Mouse (Mus musculus): Measurements from ENCODE around the gene Aaas. TPM values are rescaled to one million over a fixed set of nuclear protein-coding genes. Genes with fewer than 3 reads are reported as not detected.

Aaas gene
- 95.6 and 99.6 TPM in 2 replicates for polyA plus RNA-seq (2016; fragmentation: Nextera tagmentation; extraction: Ambion mirVana)

DNA sequence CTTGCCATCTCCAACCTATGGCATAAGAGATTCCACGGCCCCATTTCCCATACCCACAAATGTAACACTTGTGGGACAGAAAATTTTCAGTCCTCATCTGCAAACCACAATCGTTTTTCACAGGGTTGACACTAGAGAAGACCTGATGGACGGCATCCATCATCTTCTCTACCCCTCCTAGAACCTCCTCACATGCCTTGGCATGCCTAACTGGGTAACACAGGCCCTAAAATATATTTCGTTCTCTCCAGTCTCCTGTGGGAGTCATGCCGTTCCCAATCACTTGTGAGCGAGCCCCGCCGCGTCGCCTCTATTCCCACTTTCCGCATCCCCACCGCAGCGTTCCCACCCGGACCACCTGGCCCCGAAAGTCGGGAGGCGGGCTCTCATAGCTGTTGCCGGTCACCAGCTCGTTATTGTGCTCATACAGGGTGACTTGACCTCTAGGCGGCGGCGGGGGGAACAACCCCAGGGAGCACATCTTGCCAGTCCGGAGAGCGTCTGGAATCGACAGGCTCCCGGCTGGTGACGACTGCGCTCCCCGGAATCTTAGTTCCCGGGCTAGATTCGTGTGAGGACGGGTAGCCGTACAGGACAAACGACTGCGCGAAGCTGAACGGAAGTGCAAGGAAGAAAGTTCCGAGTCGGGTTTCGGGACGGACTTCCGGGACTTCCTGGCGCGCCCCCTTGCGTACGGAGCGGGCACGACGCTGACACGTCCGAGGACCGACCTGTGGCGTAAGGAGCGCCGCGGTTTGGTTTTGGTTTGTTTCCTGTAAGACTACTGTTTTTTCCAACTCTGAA, at the start of gene Aaas:
Gene Aaas, minus strand, starts transcription at position 634 of the 804 bp plus-strand sequence.
- WGBS: under 1% methylated on average over 56 of the region's 56 CpGs
- peaks cover 29% of the 10 kb centered on the region for H3K36me3 ChIP-seq
- peak within 1 kb of the TSS; percentile 82 for H3K9ac ChIP-seq (replicated peaks)
- peak within 1 kb of the TSS; percentile 75 for H3K4me3 ChIP-seq (replicated peaks)
- peak within 1 kb of the TSS; percentile 81 for H3K4me2 ChIP-seq
- no peaks in the 10 kb centered on the region for H3K27me3 ChIP-seq
- H3K27ac ChIP-seq: peak within 1 kb of the TSS; percentile 79
- H3K4me1 ChIP-seq (replicated peaks): peaks cover 14% of the 10 kb centered on the region
- no peaks in the 10 kb centered on the region for H3K9me3 ChIP-seq
- peak; percentile 74 for ATAC-seq (ENCODE audit: insufficient number of reproducible peaks, insufficient read depth, low FRiP score, low TSS enrichment, low read depth)

DNA sequence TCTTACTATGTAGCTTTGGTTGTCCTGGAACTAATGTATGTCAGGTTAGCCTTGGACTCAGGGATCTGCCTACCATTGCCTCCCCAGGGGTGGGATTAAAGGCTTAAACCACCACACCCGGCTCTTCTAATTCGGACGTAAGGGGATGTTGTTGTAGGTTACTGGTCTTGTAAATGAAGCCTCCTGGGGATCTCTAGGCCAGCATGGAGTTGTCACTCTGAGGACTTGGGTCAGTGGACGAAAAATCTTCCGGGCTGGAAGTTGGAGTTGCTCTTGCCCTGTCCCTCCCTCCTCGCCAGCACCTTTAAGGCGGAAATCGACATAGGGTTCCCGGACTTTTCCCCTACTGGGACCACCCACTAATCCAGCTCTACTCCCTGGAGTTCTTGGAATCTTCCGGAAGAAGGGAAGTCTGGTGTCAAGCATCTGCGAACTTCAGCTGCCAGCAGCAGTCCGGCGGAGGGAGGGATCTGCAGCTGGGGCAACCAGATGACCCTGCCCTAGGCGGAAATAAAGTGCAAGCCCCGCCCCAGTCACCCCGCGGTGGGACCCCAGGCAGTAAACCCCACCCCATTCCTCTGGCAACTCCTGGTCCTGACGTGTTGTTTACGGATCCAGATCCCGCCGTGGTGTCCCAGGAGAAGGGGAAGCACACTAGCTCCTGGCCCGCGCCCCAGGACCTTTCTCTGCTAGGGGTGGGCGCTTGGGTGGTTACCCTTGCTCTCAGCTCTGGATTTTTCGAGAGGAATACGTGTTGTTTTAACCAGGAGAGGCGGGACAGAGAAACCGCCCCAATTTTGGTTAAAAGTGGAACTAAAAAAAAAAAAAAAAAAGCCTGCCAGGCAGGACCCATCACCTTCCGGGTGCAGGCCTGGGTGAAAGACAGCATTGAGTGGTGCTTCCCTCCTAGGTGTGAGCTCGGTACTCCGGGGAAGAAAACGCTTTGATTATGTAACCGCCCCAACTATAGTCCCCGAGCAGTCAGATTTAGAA, 49.0 kb upstream of the Aaas start:
- H3K4me3 ChIP-seq (replicated peaks): peak overlapping the region; percentile 48
- H3K4me2 ChIP-seq: peak overlapping the region; percentile 78
- H3K36me3 ChIP-seq: no peaks in the 10 kb centered on the region
- no peaks in the 10 kb centered on the region for H3K27me3 ChIP-seq
- WGBS: 3% methylated on average over 34 of the region's 34 CpGs
- no peaks in the 10 kb centered on the region for H3K9me3 ChIP-seq
- H3K4me1 ChIP-seq (replicated peaks): peaks cover 38% of the 10 kb centered on the region
- H3K27ac ChIP-seq: peak overlapping the region; percentile 93
- H3K9ac ChIP-seq (replicated peaks): peak overlapping the region; percentile 65
- ATAC-seq (ENCODE audit: insufficient number of reproducible peaks, insufficient read depth, low FRiP score, low TSS enrichment, low read depth): peak; percentile 65

DNA sequence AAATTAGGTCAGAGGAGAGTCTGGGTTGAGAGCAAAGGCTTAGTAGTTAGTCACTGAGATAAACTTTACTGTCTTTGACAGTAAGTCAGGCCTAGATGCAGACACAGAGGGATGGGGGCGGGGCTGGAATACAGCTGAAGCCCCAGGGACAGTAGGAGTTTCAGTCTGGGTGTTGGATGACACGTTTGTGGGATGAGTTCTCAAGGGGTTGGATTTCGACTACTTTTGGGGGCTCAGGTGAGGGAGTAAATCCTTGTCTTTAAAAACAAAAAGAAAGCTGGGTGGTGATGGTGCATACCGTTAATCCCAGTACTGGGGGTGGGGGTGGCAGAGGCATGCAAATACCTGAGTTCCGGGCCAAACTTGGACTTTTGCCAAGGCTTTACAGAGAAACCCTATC, 48.1 kb upstream of the Aaas start:
- H3K9me3 ChIP-seq: no peaks in the 10 kb centered on the region
- no peak overlapping the region for H3K9ac ChIP-seq (replicated peaks)
- H3K4me2 ChIP-seq: peak overlapping the region; percentile 78
- no peaks in the 10 kb centered on the region for H3K36me3 ChIP-seq
- no peaks in the 10 kb centered on the region for H3K27me3 ChIP-seq
- peak overlapping the region; percentile 48; the same call in 1 of the 2 replicates for H3K4me3 ChIP-seq (replicated peaks)
- WGBS: 16% methylated on average over 5 of the region's 5 CpGs
- ATAC-seq (ENCODE audit: insufficient number of reproducible peaks, insufficient read depth, low FRiP score, low TSS enrichment, low read depth): no peak
- H3K27ac ChIP-seq: peak overlapping the region; percentile 93
- H3K4me1 ChIP-seq (replicated peaks): peaks cover 37% of the 10 kb centered on the region

DNA sequence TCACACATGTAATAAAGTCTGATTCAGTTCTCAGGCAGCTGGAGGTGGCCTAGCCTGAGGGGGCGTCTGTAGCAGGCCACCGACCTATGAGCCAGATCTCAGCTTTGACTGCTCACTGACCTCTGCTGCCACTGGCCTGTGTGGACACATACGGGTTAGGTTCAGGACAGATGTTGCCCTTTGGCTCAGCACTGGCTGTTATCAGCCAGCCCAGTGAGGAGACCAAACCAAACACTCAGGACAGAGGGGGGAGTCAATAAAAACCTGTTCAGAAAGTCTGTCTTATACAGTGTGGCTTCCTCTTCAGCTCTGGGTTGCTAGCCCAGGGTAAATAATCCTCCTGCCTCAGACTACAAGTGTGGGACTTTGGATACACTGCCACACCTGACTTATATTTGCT, 44.5 kb upstream of the Aaas start:
- no peak overlapping the region for H3K4me3 ChIP-seq (replicated peaks)
- no peak overlapping the region; the same call in 1 of the 2 replicates for H3K9ac ChIP-seq (replicated peaks)
- WGBS: 5% methylated on average over 3 of the region's 3 CpGs
- H3K27me3 ChIP-seq: no peaks in the 10 kb centered on the region
- peaks cover 27% of the 10 kb centered on the region for H3K4me1 ChIP-seq (replicated peaks)
- no peak overlapping the region for H3K4me2 ChIP-seq
- no peak for ATAC-seq (ENCODE audit: insufficient number of reproducible peaks, insufficient read depth, low FRiP score, low TSS enrichment, low read depth)
- H3K9me3 ChIP-seq: no peaks in the 10 kb centered on the region
- peak overlapping the region; percentile 70 for H3K27ac ChIP-seq
- no peaks in the 10 kb centered on the region for H3K36me3 ChIP-seq

DNA sequence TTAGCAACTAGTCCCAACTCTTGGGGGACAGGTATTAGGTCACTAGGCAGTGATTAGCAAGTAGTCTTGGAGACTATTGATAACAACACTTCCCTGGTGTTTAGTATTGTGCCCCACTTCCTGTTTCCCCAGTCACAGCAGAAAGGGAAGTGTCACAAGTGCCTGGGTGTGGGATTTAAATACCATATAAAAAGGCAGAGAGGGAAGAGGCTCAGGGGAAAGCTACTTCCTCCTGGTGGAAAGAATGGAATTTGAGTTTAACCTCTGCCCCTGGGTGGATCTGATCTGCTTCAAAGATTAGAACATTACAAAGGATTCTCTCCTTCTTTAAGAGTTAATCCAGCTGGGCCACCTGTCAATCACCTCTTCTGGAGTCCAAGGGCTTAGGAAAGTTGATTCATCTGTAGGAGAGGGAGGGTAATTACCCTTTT, 43.0 kb upstream of the Aaas start:
- ATAC-seq (ENCODE audit: insufficient number of reproducible peaks, insufficient read depth, low FRiP score, low TSS enrichment, low read depth): no peak
- no peak overlapping the region for H3K27ac ChIP-seq

DNA sequence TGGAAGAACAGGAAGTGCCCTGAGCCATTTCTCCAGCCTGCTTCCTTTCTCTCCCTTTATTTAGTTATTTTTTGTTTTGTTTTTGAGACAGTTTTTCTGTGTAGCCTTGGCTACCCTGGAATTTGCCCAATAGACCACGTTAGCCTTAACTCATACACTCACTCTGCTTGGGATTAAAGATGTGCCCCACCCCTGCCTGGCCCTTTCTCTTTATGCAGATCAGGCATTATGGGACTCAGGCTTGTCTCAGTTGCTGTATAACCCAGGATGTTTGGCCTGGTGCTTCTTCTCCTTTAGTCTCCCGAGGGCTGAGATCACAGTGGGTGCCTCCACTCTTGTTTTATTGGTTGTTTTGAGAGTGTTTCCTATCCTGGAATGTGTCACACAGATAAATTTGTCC, 41.9 kb upstream of the Aaas start:
- no peak overlapping the region for H3K4me2 ChIP-seq
- H3K27me3 ChIP-seq: no peaks in the 10 kb centered on the region
- H3K36me3 ChIP-seq: no peaks in the 10 kb centered on the region
- H3K9me3 ChIP-seq: no peaks in the 10 kb centered on the region
- H3K4me3 ChIP-seq (replicated peaks): no peak overlapping the region
- ATAC-seq (ENCODE audit: insufficient number of reproducible peaks, insufficient read depth, low FRiP score, low TSS enrichment, low read depth): no peak
- no peak overlapping the region for H3K27ac ChIP-seq
- 61% methylated on average over 2 of the region's 2 CpGs for WGBS
- H3K9ac ChIP-seq (replicated peaks): no peak overlapping the region
- peaks cover 11% of the 10 kb centered on the region for H3K4me1 ChIP-seq (replicated peaks)

More for the DNA sequence above, 43.0 kb upstream of the Aaas start:
- Histone ChIP-seq H3K9ac (replicated peaks) (no peak overlapping the region), H3K36me3 (no peaks in the 10 kb centered on the region), H3K4me1 (replicated peaks) (peaks cover 16% of the 10 kb centered on the region), H3K4me3 (replicated peaks) (no peak overlapping the region), H3K4me2 (no peak overlapping the region), H3K9me3 (no peaks in the 10 kb centered on the region), H3K27me3 (no peaks in the 10 kb centered on the region)

DNA sequence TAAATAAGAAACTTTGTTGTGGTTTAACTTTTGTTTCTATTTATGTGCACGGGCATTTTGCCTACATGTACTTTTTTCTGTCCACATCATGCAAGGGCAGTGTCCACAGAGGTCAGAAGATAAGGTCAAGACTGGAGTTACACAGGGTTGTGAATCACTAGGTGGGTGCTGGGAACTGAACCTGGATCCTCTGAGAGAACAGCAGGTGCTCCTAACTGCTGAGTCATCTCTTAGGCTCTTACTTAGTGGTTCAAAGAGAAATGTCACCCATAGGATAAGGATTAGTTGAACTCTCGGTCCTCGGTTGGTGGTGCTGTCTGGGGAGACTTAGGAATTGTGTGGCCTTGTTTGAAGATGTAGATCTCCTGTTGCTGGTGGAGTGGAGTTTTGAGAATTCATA, 38.4 kb upstream of the Aaas start:
- H3K27me3 ChIP-seq: no peaks in the 10 kb centered on the region
- H3K27ac ChIP-seq: no peak overlapping the region
- 84% methylated on average over 3 of the region's 3 CpGs for WGBS
- no peaks in the 10 kb centered on the region for H3K36me3 ChIP-seq
- no peaks in the 10 kb centered on the region for H3K4me1 ChIP-seq (replicated peaks)
- no peak overlapping the region for H3K4me3 ChIP-seq (replicated peaks)
- H3K4me2 ChIP-seq: no peak overlapping the region
- ATAC-seq (ENCODE audit: insufficient number of reproducible peaks, insufficient read depth, low FRiP score, low TSS enrichment, low read depth): no peak
- no peaks in the 10 kb centered on the region for H3K9me3 ChIP-seq
- no peak overlapping the region for H3K9ac ChIP-seq (replicated peaks)

DNA sequence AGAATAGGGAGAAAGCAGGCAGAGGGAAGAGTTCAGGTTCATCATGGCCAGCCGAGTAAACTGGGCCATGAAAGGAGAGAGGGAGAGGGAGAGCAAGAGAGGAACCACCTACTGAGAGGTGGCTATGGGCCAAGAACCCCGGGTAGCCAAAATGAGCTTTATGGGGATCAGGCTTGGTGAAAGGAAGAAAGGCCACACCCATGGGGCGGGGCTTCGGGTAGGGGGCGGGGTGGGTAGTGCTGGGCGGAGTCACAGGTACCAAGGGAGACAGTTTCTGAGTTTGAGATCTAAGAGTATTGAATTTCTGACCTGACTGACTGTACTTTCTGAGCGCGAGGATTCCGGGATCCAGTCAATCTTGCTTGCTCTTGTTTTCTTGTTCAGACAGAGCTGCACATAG, 36.1 kb upstream of the Aaas start:
- no peaks in the 10 kb centered on the region for H3K27me3 ChIP-seq
- H3K27ac ChIP-seq: no peak overlapping the region
- H3K4me1 ChIP-seq (replicated peaks): no peaks in the 10 kb centered on the region
- H3K4me3 ChIP-seq (replicated peaks): no peak overlapping the region
- ATAC-seq (ENCODE audit: insufficient number of reproducible peaks, insufficient read depth, low FRiP score, low TSS enrichment, low read depth): no peak
- no peaks in the 10 kb centered on the region for H3K36me3 ChIP-seq
- H3K9ac ChIP-seq (replicated peaks): no peak overlapping the region
- H3K4me2 ChIP-seq: no peak overlapping the region
- H3K9me3 ChIP-seq: no peaks in the 10 kb centered on the region
- 51% methylated on average over 9 of the region's 9 CpGs for WGBS

DNA sequence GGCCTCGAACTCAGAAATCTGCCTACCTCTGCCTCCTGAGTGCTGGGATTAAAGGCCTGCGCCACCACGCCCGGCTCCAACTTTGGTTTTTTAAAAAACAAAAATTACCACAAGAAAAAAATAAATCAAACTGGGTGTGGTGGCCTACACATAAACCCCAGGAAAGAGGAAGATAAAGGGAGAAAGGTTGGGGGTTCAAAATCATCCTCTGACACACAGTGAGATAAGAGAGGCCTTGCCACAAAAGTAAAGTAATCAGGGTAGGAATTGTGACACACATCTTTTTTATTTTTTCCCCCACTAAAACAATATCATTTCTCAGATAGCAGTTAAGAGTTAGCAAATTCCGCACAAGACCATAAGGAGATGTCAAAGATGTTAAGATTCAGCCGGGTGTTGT, 33.1 kb upstream of the Aaas start:
- Histone ChIP-seq H3K27ac (no peak overlapping the region), H3K4me1 (replicated peaks) (no peaks in the 10 kb centered on the region), H3K9me3 (no peaks in the 10 kb centered on the region), H3K27me3 (no peaks in the 10 kb centered on the region), H3K9ac (replicated peaks) (no peak overlapping the region), H3K4me3 (replicated peaks) (no peak overlapping the region), H3K4me2 (no peak overlapping the region), H3K36me3 (no peaks in the 10 kb centered on the region)
- 86% methylated on average over 6 of the region's 6 CpGs for WGBS
- ATAC-seq (ENCODE audit: insufficient number of reproducible peaks, insufficient read depth, low FRiP score, low TSS enrichment, low read depth): no peak

DNA sequence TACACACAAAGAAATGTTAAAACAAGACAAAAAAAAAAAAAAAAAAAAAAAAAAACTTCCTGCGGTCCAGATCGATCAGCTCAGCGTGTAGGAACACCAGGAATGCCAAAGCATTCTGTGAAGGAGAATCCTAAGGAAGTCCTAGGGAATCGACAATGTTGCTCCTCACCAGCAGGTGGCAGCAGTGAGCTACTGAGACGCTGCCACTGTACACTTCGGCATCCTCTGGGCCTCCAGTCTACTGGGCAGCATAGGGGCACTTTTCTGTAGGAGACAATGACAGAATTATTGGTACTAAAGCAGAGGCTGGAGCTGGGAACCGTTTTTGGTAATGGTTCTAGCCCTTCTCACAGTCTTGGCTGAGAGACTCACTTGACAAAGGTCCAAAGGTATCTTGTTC, 31.0 kb upstream of the Aaas start:
- ATAC-seq (ENCODE audit: insufficient number of reproducible peaks, insufficient read depth, low FRiP score, low TSS enrichment, low read depth): 0 out of 2 replicates have a peak, but pooled peaks have one; percentile 57
- H3K9ac ChIP-seq (replicated peaks): no peak overlapping the region
- no peaks in the 10 kb centered on the region for H3K27me3 ChIP-seq
- 1% methylated on average over 7 of the region's 7 CpGs for WGBS
- no peak overlapping the region for H3K27ac ChIP-seq
- H3K4me1 ChIP-seq (replicated peaks): peaks cover 18% of the 10 kb centered on the region
- H3K4me3 ChIP-seq (replicated peaks): no peak overlapping the region
- H3K36me3 ChIP-seq: no peaks in the 10 kb centered on the region
- H3K9me3 ChIP-seq: no peaks in the 10 kb centered on the region
- H3K4me2 ChIP-seq: no peak overlapping the region

DNA sequence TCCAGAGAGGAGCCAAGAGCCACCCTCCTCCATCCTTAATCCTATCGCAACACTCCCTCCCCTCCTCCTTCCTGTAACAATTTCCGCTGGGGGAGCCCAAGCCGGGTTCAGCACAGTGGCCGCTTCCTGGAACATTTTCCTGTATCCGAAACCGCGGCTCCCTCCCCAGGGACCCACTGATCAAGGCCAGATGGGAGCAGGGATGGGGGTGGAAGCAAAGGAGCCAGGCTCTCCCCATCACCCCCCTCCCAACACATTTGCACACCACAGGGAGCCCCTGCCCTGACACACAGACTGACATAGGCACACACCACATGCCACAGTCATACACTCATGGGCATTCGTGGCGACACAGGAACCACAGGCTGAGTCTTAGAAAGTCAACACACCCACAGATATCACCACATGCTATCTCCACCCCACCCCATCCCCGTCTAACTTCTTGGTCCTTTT, 27.3 kb upstream of the Aaas start:
- H3K4me3 ChIP-seq (replicated peaks): peak overlapping the region; percentile 62
- peak overlapping the region; percentile 19; the same call in 1 of the 2 replicates for H3K9ac ChIP-seq (replicated peaks)
- no peaks in the 10 kb centered on the region for H3K36me3 ChIP-seq
- no peaks in the 10 kb centered on the region for H3K9me3 ChIP-seq
- 2% methylated on average over 10 of the region's 10 CpGs for WGBS
- peak overlapping the region; percentile 91 for H3K4me2 ChIP-seq
- H3K4me1 ChIP-seq (replicated peaks): peaks cover 24% of the 10 kb centered on the region
- peak overlapping the region; percentile 93 for H3K27ac ChIP-seq
- H3K27me3 ChIP-seq: no peaks in the 10 kb centered on the region
- no peak for ATAC-seq (ENCODE audit: insufficient number of reproducible peaks, insufficient read depth, low FRiP score, low TSS enrichment, low read depth)

Measured in limb, embryonic 12.5 days (tissue).